Mouse (Mus musculus) megakaryocyte, embryonic 14.5 days (primary cell): ENCODE results near the gene Sgsm3.

Experiments
- FLI1 ChIP-seq: IDR thresholded peaks from 2 replicates; pipeline ENCODE4 v1.6.1; 2012; ENCODE audit warnings: low read length, inconsistent platforms, mixed read lengths
- GATA1 ChIP-seq: IDR thresholded peaks from 3 replicates; pipeline ENCODE4 v1.6.1; 2012; ENCODE audit warnings: mixed read lengths, low read length, inconsistent platforms, borderline replicate concordance

DNA sequence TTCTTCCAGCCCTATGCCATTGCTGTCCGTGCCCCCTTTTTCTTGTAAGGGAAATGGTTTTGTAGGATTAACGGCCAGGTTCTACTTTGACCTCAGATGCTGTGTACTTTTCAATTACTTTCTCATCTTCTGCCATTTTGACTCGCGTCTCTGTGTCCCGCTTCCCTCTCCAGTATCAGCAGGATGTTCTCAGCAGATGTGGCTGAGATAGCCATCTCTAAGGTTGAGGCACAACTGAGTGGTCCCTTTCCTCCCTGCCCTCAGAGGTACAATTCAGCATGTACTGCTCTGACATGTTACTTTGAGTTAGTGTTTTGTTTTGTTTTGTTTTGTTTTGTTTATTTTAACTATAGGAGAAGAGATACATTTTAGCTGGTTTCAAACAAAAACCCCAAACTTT, 42.7 kb upstream of the Sgsm3 start:
- no peak for TF ChIP-seq GATA1
- TF ChIP-seq FLI1, result no peak
